Mouse (Mus musculus): ENCODE results near the gene Ano6.

DNA sequence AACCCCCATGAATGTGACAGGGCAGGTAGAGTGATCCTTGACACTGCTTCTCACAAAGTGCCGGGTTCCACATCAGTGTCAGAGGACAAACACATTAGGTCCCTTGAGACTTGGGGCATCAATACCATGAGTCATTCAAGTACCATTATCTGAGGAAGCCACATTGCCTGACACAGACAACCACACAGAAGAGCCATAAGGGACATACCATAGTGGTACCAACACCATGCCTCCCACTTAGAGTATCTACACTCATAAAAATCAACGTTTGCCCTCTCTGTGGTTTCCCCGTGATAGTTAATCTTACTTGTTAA lies 187.3 kb downstream of the Ano6 start:
- no peak for TF ChIP-seq EP300 (IDR thresholded peaks at IDR 0.05; ENCODE audit: insufficient read depth, low read depth, low read length)
- TF ChIP-seq POLR2A (IDR thresholded peaks at IDR 0.05; ENCODE audit: insufficient read depth, low read depth, low read length): no peak
- no peak for TF ChIP-seq CTCF (IDR thresholded peaks at IDR 0.05)
